Mouse (Mus musculus): ENCODE results near the gene Spdye4c. TPM values are rescaled to one million over a fixed set of nuclear protein-coding genes. Genes with fewer than 3 reads are reported as not detected.

Spdye4c gene
- polyA plus RNA-seq, 1 experiment from 2014 or later: not detected

DNA sequence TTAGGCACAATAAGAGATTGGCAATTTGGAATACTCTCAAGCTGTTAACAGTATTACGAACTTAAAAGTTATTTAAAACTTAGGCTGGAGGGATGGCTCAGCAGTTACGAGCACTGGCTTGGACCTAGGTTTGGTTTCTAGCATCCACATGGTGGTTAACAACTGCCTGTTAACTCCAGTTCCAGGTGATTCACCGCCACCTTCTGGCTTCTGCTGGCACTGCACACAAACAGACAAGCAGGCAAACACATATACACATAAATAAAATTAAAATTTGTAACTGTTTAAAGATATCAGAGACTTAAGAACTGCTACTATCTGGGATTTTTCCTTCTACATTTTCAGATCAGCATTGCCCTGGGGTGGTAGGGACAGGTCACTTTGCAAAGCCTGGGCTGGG, 26.8 kb upstream of the Spdye4c start:
- Histone ChIP-seq H3K36me3 (no peaks in the 10 kb centered on the region), H3K4me3 (replicated peaks) (no peak overlapping the region), H3K4me2 (no peak overlapping the region), H3K4me1 (replicated peaks) (peaks cover 14% of the 10 kb centered on the region; the same call in 1 of the 2 replicates), H3K9me3 (replicated peaks) (no peaks in the 10 kb centered on the region), H3K9ac (no peak overlapping the region), H3K27me3 (no peaks in the 10 kb centered on the region), H3K27ac (no peak overlapping the region)
- 67% methylated on average over 3 of the region's 3 CpGs for WGBS (ENCODE audit: insufficient replicate concordance)
- ATAC-seq (ENCODE audit: low read depth) (no peak), DNase-seq (no peak)

DNA sequence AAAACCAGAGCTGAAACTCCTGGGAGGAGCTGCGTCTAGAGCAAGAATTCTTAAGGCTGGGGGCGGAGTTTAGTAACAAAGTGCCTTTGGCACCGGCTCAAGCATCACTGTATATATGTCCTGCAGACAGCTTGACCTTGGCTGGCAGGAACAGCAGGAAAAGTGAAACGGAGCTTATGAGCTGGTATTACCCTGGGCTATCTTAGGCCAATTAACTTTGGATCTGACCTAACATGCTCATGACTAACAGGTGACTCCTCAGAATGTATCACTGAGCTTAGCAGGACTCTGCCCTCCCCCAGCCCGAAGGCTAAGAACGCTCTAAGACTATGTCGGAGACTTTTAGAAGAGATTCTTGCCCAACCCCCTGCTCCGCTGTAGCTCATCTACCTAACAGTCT, 25.1 kb upstream of the Spdye4c start:
- DNase-seq (no peak), ATAC-seq (ENCODE audit: low read depth) (no peak)
- no peaks in the 10 kb centered on the region for H3K36me3 ChIP-seq
- H3K4me1 ChIP-seq (replicated peaks): peaks cover 14% of the 10 kb centered on the region; the same call in 1 of the 2 replicates
- no peak overlapping the region for H3K4me3 ChIP-seq (replicated peaks)
- no peak overlapping the region for H3K4me2 ChIP-seq
- no peak overlapping the region for H3K27ac ChIP-seq
- no peaks in the 10 kb centered on the region for H3K9me3 ChIP-seq (replicated peaks)
- WGBS (ENCODE audit: insufficient replicate concordance): 67% methylated on average over 8 of the region's 8 CpGs
- H3K9ac ChIP-seq: no peak overlapping the region
- no peaks in the 10 kb centered on the region for H3K27me3 ChIP-seq

DNA sequence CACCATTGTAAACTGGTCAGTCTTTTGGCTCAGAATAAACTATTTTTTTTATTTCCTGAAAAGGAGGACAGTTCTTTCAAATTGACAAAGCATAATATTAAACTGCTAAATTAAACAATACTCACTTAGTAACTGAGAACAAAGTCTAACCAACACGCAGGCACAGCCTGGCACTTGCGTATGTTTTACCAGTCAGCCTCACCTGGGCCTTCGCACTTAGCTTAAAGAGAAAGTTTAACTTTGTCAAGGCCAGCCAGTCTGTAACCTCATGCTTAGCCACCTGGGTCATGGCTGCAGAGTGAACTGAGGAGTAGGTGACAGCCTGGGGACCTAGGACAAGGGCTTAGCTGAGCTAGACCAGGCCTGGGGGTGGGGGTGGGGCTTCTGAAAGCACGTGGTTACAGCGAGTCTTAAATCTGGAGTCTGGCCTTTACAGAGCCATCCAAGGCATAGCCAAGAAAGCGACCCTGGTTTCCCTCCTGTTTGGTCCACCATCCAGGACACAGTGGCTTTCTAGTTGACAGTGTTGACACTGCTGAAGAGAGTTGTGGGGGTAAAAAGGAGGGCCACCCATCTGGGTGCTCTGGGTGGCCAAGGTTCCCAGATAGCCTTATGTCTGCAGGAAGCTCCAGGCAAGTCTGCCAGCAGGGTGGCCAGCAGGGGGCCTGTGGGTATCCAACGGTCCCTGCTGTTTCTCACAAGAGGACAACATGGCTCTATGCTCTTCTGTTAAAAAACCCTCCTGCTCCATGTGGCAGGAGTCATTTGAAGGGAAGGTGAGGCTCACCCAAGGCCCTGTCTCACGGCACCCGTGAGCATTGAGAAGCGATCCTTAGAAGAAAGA, 24.5 kb upstream of the Spdye4c start:
- Histone ChIP-seq H3K27ac (no peak overlapping the region), H3K4me2 (no peak overlapping the region), H3K9me3 (replicated peaks) (no peaks in the 10 kb centered on the region), H3K4me3 (replicated peaks) (no peak overlapping the region), H3K36me3 (no peaks in the 10 kb centered on the region), H3K9ac (no peak overlapping the region), H3K4me1 (replicated peaks) (peaks cover 14% of the 10 kb centered on the region; the same call in 1 of the 2 replicates), H3K27me3 (no peaks in the 10 kb centered on the region)
- no peak for ATAC-seq (ENCODE audit: low read depth)
- 62% methylated on average over 10 of the region's 10 CpGs for WGBS (ENCODE audit: insufficient replicate concordance)
- no peak for DNase-seq

DNA sequence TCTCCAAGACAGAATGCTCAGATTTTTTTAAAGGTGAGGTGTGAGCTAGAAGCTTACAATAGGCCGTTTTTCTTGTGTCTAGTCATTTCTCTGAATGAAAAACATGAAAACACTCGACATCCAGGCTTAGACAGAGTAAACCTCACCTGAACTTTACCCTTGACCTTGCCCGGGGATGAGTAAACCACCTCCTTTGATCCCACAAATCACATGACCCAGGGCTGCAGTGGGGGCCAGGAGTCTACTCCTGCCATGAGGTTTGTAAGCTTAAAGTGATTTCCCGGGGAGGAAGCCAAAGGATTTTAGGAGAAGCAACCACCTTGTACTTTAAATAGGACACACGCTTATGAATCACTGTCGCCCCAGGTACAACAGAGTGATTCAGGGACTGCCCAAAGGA, 23.0 kb upstream of the Spdye4c start:
- peaks cover 14% of the 10 kb centered on the region; the same call in 1 of the 2 replicates for H3K4me1 ChIP-seq (replicated peaks)

DNA sequence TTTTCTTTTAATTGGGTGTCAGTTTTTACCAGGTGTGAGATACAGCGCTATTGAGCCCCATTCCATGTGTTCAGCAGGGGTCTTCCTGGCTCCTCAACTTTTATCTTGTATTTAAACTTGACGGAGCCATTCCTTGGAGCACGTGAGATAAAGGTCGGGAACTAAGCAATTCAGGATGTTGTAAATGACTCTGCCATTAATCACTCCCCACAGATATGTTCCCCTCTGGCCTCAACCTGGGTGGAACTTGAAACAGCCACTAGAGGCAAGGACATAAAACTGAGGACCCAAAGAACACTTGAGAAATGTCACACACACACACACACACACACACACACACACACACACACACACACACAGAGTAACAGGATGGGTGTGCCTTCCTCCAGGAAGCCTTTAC, 22.5 kb upstream of the Spdye4c start:
- H3K9me3 ChIP-seq (replicated peaks): no peaks in the 10 kb centered on the region
- no peak for ATAC-seq (ENCODE audit: low read depth)

More for the DNA sequence above, 23.0 kb upstream of the Spdye4c start:
- H3K27me3 ChIP-seq: no peaks in the 10 kb centered on the region
- 53% methylated on average over 6 of the region's 6 CpGs for WGBS (ENCODE audit: insufficient replicate concordance)
- peak; percentile 53; the same call in 1 of the 2 replicates for ATAC-seq (ENCODE audit: low read depth)
- H3K4me2 ChIP-seq: no peak overlapping the region
- no peaks in the 10 kb centered on the region for H3K36me3 ChIP-seq
- no peak for DNase-seq
- no peak overlapping the region for H3K9ac ChIP-seq
- no peaks in the 10 kb centered on the region for H3K9me3 ChIP-seq (replicated peaks)
- H3K4me3 ChIP-seq (replicated peaks): no peak overlapping the region
- no peak overlapping the region for H3K27ac ChIP-seq

DNA sequence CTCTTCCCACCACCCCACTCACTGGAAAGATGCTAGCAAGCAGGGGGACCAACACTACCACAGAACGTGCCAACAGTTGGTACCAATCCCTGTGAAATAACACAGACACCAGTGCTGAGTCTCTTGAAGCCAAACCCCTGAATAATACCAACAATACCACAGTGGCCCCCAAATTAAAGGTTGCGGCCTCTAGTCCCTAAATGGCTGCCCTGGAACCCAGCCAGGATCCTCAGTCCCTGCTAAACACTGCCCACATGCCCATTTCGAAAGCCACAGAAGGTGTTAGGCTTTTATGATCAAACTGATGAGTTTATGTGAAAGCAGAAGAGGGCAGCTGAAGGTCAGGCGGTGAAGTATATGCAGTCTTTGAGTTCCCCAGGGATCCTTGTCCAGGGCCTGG, 20.0 kb upstream of the Spdye4c start:
- H3K9me3 ChIP-seq (replicated peaks): no peaks in the 10 kb centered on the region
- no peak overlapping the region for H3K4me3 ChIP-seq (replicated peaks)
- 61% methylated on average over 4 of the region's 4 CpGs for WGBS (ENCODE audit: insufficient replicate concordance)
- no peaks in the 10 kb centered on the region for H3K27me3 ChIP-seq
- no peak overlapping the region for H3K9ac ChIP-seq
- H3K4me1 ChIP-seq (replicated peaks): peaks cover 8% of the 10 kb centered on the region; the same call in 1 of the 2 replicates
- H3K4me2 ChIP-seq: no peak overlapping the region
- no peaks in the 10 kb centered on the region for H3K36me3 ChIP-seq
- ATAC-seq (ENCODE audit: low read depth) (no peak), DNase-seq (no peak)
- no peak overlapping the region for H3K27ac ChIP-seq

More for the DNA sequence above, 22.5 kb upstream of the Spdye4c start:
- Histone ChIP-seq H3K4me2 (no peak overlapping the region), H3K9ac (no peak overlapping the region), H3K4me1 (replicated peaks) (peaks cover 14% of the 10 kb centered on the region; the same call in 1 of the 2 replicates), H3K27me3 (no peaks in the 10 kb centered on the region), H3K27ac (no peak overlapping the region), H3K4me3 (replicated peaks) (no peak overlapping the region), H3K36me3 (no peaks in the 10 kb centered on the region)
- 31% methylated on average over 4 of the region's 4 CpGs for WGBS (ENCODE audit: insufficient replicate concordance)
- no peak for DNase-seq

DNA sequence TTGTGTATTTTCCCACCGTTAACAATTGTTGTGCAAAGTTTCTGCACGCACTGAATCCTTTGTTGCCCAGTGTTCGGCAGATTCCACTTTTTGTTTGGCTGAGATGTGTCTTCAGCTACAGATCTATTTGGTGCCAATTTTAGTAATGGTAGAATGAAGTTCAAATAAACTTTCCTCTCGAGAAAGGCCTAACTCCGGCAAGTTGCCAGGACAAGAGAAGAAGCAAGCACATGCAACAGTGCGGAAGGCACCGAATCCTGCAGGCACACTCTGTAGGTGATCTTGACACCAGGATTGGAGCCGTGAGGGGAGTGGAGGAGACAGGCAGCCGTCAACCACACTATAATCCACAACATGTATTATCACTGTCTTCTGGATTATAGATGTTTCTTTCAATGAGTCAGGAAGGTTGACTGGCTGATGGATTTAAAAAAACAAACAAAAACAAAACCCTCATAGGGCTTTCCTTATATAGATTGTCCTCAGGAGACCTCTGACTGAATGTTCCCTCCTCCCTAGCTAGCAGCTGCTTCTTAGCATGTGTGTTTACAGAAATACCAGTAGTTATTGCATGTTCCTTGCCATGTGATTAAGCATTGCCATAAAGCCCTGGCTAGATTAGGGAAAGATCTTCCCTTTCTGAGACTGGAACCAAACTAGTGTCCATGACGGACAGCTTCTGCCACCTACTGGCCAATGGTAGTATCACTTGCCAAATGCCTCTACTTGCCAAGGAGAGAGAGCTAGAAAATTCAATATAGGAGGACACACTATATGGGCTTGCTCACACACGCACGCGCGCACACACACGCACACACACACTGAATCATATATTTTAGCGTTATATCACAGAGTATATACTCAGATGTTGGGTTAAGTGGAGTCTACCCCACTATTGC, 18.0 kb upstream of the Spdye4c start:
- DNase-seq (peak; percentile 29), ATAC-seq (ENCODE audit: low read depth) (no peak)
- H3K4me1 ChIP-seq (replicated peaks): no peaks in the 10 kb centered on the region
- no peaks in the 10 kb centered on the region for H3K36me3 ChIP-seq
- H3K4me3 ChIP-seq (replicated peaks): no peak overlapping the region
- H3K9me3 ChIP-seq (replicated peaks): no peaks in the 10 kb centered on the region
- no peaks in the 10 kb centered on the region for H3K27me3 ChIP-seq
- WGBS (ENCODE audit: insufficient replicate concordance): 43% methylated on average over 16 of the region's 16 CpGs
- no peak overlapping the region for H3K9ac ChIP-seq
- no peak overlapping the region for H3K4me2 ChIP-seq
- no peak overlapping the region for H3K27ac ChIP-seq

DNA sequence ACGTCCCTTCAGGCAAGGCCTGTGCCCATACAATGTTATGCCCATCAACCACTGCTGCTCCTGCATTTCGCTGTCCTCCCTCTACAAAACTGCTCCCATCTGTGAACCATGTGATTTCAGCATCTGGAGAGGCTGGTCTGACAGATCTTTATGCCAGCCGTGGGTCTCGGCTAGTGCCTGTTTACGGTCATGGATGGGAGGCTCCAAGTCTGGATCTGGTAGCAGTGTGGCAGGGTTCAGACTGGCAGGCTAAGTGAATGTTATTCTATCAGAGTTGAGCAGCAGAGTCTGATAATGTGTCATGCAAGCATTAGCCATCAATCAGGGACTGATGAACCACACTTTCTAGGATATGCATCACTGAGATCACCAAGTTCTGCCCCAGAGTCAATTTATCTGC, 8.1 kb upstream of the Spdye4c start:
- Histone ChIP-seq H3K4me2 (no peak overlapping the region), H3K36me3 (no peaks in the 10 kb centered on the region), H3K9me3 (replicated peaks) (no peaks in the 10 kb centered on the region), H3K4me3 (replicated peaks) (no peak overlapping the region), H3K27ac (no peak overlapping the region), H3K27me3 (no peaks in the 10 kb centered on the region), H3K9ac (no peak overlapping the region), H3K4me1 (replicated peaks) (no peaks in the 10 kb centered on the region)
- DNase-seq (no peak), ATAC-seq (ENCODE audit: low read depth) (no peak)
- WGBS (ENCODE audit: insufficient replicate concordance): 65% methylated on average over 5 of the region's 5 CpGs

DNA sequence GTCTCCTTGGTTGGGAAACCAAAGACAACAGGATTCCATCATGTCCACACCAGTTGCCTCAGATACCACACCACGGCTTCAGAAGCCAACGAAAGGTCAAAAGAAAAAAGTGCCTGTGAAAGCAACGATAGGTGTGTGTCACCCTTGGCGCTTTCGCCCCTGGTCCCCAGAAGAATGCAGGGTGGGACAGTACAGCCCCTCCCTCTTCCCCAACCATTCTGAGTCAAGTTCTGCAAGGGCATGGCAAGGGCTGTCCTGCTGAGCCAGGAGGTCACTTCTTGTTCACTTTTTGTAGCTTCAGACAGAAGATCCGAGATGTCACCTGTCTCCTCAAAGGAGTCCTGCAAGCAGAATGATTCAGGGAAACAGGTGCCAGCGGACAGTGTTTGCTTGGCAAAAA, 1.3 kb downstream of the Spdye4c start:
- no peaks in the 10 kb centered on the region for H3K27me3 ChIP-seq
- ATAC-seq (ENCODE audit: low read depth) (no peak), DNase-seq (no peak)
- no peak overlapping the region for H3K4me2 ChIP-seq
- WGBS (ENCODE audit: insufficient replicate concordance): 69% methylated on average over 7 of the region's 7 CpGs
- no peak overlapping the region for H3K27ac ChIP-seq
- no peaks in the 10 kb centered on the region for H3K4me1 ChIP-seq (replicated peaks)
- no peaks in the 10 kb centered on the region for H3K9me3 ChIP-seq (replicated peaks)
- no peak overlapping the region for H3K9ac ChIP-seq
- H3K36me3 ChIP-seq: no peaks in the 10 kb centered on the region
- H3K4me3 ChIP-seq (replicated peaks): no peak overlapping the region

DNA sequence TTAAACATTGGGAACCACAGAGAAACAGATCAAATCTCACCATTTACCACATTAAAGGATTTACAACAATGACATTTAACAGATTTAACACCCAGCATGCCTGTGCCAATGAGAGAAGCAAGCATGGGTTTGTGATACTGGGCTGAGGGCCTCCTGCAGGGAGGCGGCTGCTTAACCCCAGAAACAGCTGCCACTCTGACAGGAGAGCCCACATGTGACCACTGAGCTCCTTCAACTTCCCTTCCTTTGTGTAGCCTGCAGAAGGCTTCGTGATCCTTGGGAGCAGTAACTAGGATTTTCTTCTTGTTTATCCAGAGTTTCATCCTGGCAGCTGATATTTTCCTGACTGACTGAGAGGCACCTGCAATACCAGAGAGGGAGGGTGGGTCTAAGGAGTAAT, 10.5 kb downstream of the Spdye4c start:
- Histone ChIP-seq H3K36me3 (no peaks in the 10 kb centered on the region), H3K27me3 (no peaks in the 10 kb centered on the region), H3K4me2 (no peak overlapping the region), H3K27ac (no peak overlapping the region), H3K4me3 (replicated peaks) (no peak overlapping the region), H3K9ac (no peak overlapping the region), H3K4me1 (replicated peaks) (no peaks in the 10 kb centered on the region), H3K9me3 (replicated peaks) (no peaks in the 10 kb centered on the region)
- WGBS (ENCODE audit: insufficient replicate concordance): 20% methylated on average over 2 of the region's 2 CpGs
- DNase-seq: no peak
- ATAC-seq (ENCODE audit: low read depth): no peak

DNA sequence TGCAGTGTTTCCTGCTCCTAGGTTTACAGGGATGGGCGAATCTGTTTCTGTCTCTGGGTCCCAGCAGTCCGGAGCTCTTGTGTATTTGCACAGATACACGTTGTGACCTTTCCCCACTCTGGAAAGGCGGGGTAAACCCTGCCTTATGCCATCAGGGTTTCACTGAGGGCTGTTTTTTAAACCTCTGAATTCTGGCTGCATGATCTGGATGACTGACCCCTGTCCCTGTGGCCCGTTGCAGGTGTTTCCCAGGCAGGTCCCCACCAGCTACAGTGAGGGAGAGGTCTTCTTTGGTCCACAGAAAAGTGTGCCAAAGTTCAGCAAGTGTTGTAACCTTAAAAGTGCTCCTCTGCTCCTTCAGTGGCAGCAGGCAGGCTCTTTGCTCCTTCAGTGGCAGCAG, 18.3 kb downstream of the Spdye4c start:
- peaks cover 41% of the 10 kb centered on the region for H3K36me3 ChIP-seq
- peak; percentile 52 for ATAC-seq (ENCODE audit: low read depth)
- 55% methylated on average over 5 of the region's 5 CpGs for WGBS (ENCODE audit: insufficient replicate concordance)
- no peak overlapping the region for H3K9ac ChIP-seq
- no peak for DNase-seq
- no peak overlapping the region for H3K4me2 ChIP-seq
- no peaks in the 10 kb centered on the region for H3K27me3 ChIP-seq
- H3K27ac ChIP-seq: peak overlapping the region; percentile 18; the same call in 1 of the 2 replicates
- H3K4me1 ChIP-seq (replicated peaks): peaks cover 4% of the 10 kb centered on the region; the same call in 1 of the 2 replicates
- no peaks in the 10 kb centered on the region for H3K9me3 ChIP-seq (replicated peaks)
- H3K4me3 ChIP-seq (replicated peaks): no peak overlapping the region

Measured in liver, embryonic 13.5 days (tissue).